Mouse (Mus musculus) forebrain, embryonic 16.5 days (tissue): ENCODE measurements around the gene Serpinb9. TPM values are rescaled to one million over a fixed set of nuclear protein-coding genes. Genes with fewer than 3 reads are reported as not detected.
"Not testable (repeated sequence)": the region's sequence is repeated elsewhere in the genome, so short reads cannot be mapped to it uniquely, and the experiment has no call there.

Experiments used
- ATAC-seq: fragments of 200-750 bp; cut with Nextera tagmentation; 2 replicates; pipeline ENCODE4 v1.8.0; 2017; ENCODE audit warnings: mild to moderate bottlenecking, moderate library complexity
- H3K27ac ChIP-seq: fragments of 300-500 bp; sonication (generic); 2 replicates; pipeline ENCODE4 v1.5.1; 2014; ENCODE audit warnings: low read length, control low read depth
- H3K27me3 ChIP-seq: fragments of 300-500 bp; sonication (generic); replicated peaks from 2 replicates; pipeline ENCODE4 v1.6.1; 2014; ENCODE audit warnings: low read length; ENCODE audit not compliant: control insufficient read depth, insufficient read depth
- H3K36me3 ChIP-seq: fragments of 300-500 bp; sonication (generic); 2 replicates; pipeline ENCODE4 v1.6.1; 2014; ENCODE audit not compliant: control insufficient read depth, insufficient read depth
- H3K4me1 ChIP-seq: fragments of 300-500 bp; sonication (generic); replicated peaks from 2 replicates; pipeline ENCODE4 v1.6.1; 2014; ENCODE audit warnings: low read length; ENCODE audit not compliant: control insufficient read depth, insufficient read depth
- H3K4me2 ChIP-seq: fragments of 300-500 bp; sonication (generic); 2 replicates; pipeline ENCODE4 v1.6.1; 2014; ENCODE audit warnings: mild to moderate bottlenecking, low read length, control low read depth
- H3K4me3 ChIP-seq: fragments of 300-500 bp; sonication (generic); replicated peaks from 2 replicates; pipeline ENCODE4 v1.5.1; 2014; ENCODE audit warnings: mild to moderate bottlenecking, low read length, control low read depth
- H3K9ac ChIP-seq: fragments of 300-500 bp; sonication (generic); replicated peaks from 2 replicates; pipeline ENCODE4 v1.6.1; 2014; ENCODE audit warnings: low read depth, low read length, control low read depth
- H3K9me3 ChIP-seq: fragments of 300-500 bp; sonication (generic); 2 replicates; pipeline ENCODE4 v1.6.1; 2016; ENCODE audit warnings: low read length; ENCODE audit not compliant: control insufficient read depth
- WGBS: fragments of 180-500 bp; shearing (Covaris S2); extraction: QIAGEN DNeasy Blood & Tissue Kit; methylation state at CpG from one replicate; pipeline ENCODE4 v1.1.7; 2014; 5-methylcytosine and 5-hydroxymethylcytosine counted together
- polyA plus RNA-seq: library from polyadenylated mRNA; unstranded; fragments of >200 nt; fragmentation: Nextera tagmentation; extraction: Ambion mirVana; gene quantifications from 2 replicates; pipeline ENCODE4 v1.2.1, GENCODE M21; 2015

Serpinb9 gene
- 1.3 and 2.0 TPM in 2 replicates for polyA plus RNA-seq

GRCm38 (mm10) chr13:33002950-33003349 is at the start of gene Serpinb9:
TSS of gene Serpinb9 (plus strand) at chr13:33003250.
- Histone ChIP-seq H3K36me3 (no peaks in the 10 kb centered on the region), H3K4me3 (no peak within 1 kb of the TSS; the same call in 1 of the 2 replicates), H3K27ac (no peak within 1 kb of the TSS), H3K9ac (no peak within 1 kb of the TSS), H3K4me2 (peak within 1 kb of the TSS; percentile 46; the same call in 1 of the 2 replicates), H3K4me1 (peaks cover 5% of the 10 kb centered on the region; the same call in 1 of the 2 replicates), H3K27me3 (no peaks in the 10 kb centered on the region), H3K9me3 (no peaks in the 10 kb centered on the region)
- ATAC-seq = no peak
- 71% methylated on average over 3 of the region's 3 CpGs for whole genome bisulfite sequencing

- no peak for ATAC-seq
- 68% methylated on average over 4 of the region's 4 CpGs for WGBS
- H3K9ac ChIP-seq = no peak overlapping the region
- no peak overlapping the region for H3K4me2 ChIP-seq
- no peaks in the 10 kb centered on the region for H3K4me1 ChIP-seq
- H3K4me3 ChIP-seq = no peak overlapping the region
- no peaks in the 10 kb centered on the region for H3K36me3 ChIP-seq
- H3K27ac ChIP-seq = no peak overlapping the region
- no peaks in the 10 kb centered on the region; the same call in 1 of the 2 replicates for H3K9me3 ChIP-seq
- H3K27me3 ChIP-seq = no peaks in the 10 kb centered on the region
These were observed 46.5 kb upstream of the Serpinb9 start for GRCm38 (mm10) chr13:32956537-32956936.

GRCm38 (mm10) chr13:32957917-32958316 is 45.1 kb upstream of the Serpinb9 start:
- no peaks in the 10 kb centered on the region for H3K4me1 ChIP-seq
- 82% methylated on average over 4 of the region's 4 CpGs for WGBS

GRCm38 (mm10) chr13:32958521-32958920 is 44.5 kb upstream of the Serpinb9 start:
- 89% methylated on average over 7 of the region's 7 CpGs for WGBS
- not testable (repeated sequence) for H3K4me1 ChIP-seq, H3K4me2 ChIP-seq, H3K27me3 ChIP-seq, H3K9ac ChIP-seq, H3K36me3 ChIP-seq, H3K27ac ChIP-seq, H3K4me3 ChIP-seq, ATAC-seq, H3K9me3 ChIP-seq

More at GRCm38 (mm10) chr13:32957917-32958316, 45.1 kb upstream of the Serpinb9 start:
- Histone ChIP-seq H3K4me3 (no peak overlapping the region), H3K36me3 (no peaks in the 10 kb centered on the region), H3K9me3 (no peaks in the 10 kb centered on the region; the same call in 1 of the 2 replicates), H3K27ac (no peak overlapping the region), H3K27me3 (no peaks in the 10 kb centered on the region), H3K4me2 (no peak overlapping the region), H3K9ac (no peak overlapping the region)
- ATAC-seq = no peak

- Histone ChIP-seq H3K9ac (no peak overlapping the region), H3K27ac (no peak overlapping the region), H3K4me2 (no peak overlapping the region), H3K4me3 (no peak overlapping the region), H3K36me3 (no peaks in the 10 kb centered on the region), H3K4me1 (no peaks in the 10 kb centered on the region), H3K27me3 (no peaks in the 10 kb centered on the region), H3K9me3 (no peaks in the 10 kb centered on the region)
- 86% methylated on average over 9 of the region's 9 CpGs for WGBS
- ATAC-seq = no peak
These were observed 38.9 kb upstream of the Serpinb9 start for GRCm38 (mm10) chr13:32963990-32964753.

GRCm38 (mm10) chr13:32964989-32965811 is 37.9 kb upstream of the Serpinb9 start, which contains the start of gene Serpinb6b:
TSS of gene Serpinb6b (plus strand) at chr13:32965209.
- Histone ChIP-seq H3K4me1 (no peaks in the 10 kb centered on the region), H3K9ac (no peak within 1 kb of the TSS), H3K4me3 (no peak within 1 kb of the TSS), H3K36me3 (no peaks in the 10 kb centered on the region), H3K27ac (no peak within 1 kb of the TSS), H3K4me2 (no peak within 1 kb of the TSS), H3K27me3 (no peaks in the 10 kb centered on the region), H3K9me3 (no peaks in the 10 kb centered on the region)
- ATAC-seq = no peak
- WGBS = 46% methylated on average over 16 of the region's 16 CpGs

GRCm38 (mm10) chr13:32966116-32966515 is 36.9 kb upstream of the Serpinb9 start:
- Histone ChIP-seq H3K4me2 (no peak overlapping the region), H3K4me1 (no peaks in the 10 kb centered on the region), H3K4me3 (no peak overlapping the region), H3K36me3 (no peaks in the 10 kb centered on the region), H3K9me3 (no peaks in the 10 kb centered on the region), H3K27ac (no peak overlapping the region), H3K9ac (no peak overlapping the region), H3K27me3 (no peaks in the 10 kb centered on the region)
- WGBS = 77% methylated on average over 5 of the region's 5 CpGs
- ATAC-seq = no peak

GRCm38 (mm10) chr13:32967233-32967632 is 35.8 kb upstream of the Serpinb9 start:
- Histone ChIP-seq H3K4me1 (no peaks in the 10 kb centered on the region), H3K27ac (no peak overlapping the region), H3K4me2 (no peak overlapping the region), H3K9me3 (no peaks in the 10 kb centered on the region), H3K36me3 (no peaks in the 10 kb centered on the region), H3K9ac (no peak overlapping the region), H3K27me3 (no peaks in the 10 kb centered on the region), H3K4me3 (no peak overlapping the region)
- no peak for ATAC-seq

- no peaks in the 10 kb centered on the region for H3K27me3 ChIP-seq
- 83% methylated on average over 5 of the region's 5 CpGs for WGBS
These were observed 34.6 kb upstream of the Serpinb9 start for GRCm38 (mm10) chr13:32968353-32968984.

More at GRCm38 (mm10) chr13:32968353-32968984, 34.6 kb upstream of the Serpinb9 start:
- ATAC-seq = no peak
- no peaks in the 10 kb centered on the region for H3K36me3 ChIP-seq
- H3K27ac ChIP-seq = no peak overlapping the region
- no peaks in the 10 kb centered on the region for H3K9me3 ChIP-seq
- H3K9ac ChIP-seq = no peak overlapping the region
- no peak overlapping the region for H3K4me3 ChIP-seq
- no peak overlapping the region for H3K4me2 ChIP-seq
- no peaks in the 10 kb centered on the region for H3K4me1 ChIP-seq
